Mouse (Mus musculus) heart, adult 18-20 months (tissue): ENCODE measurements around the gene Dok5. TPM values are rescaled to one million over a fixed set of nuclear protein-coding genes. Genes with fewer than 3 reads are reported as not detected.

ENCODE experiments used
- DNase-seq, 2 experiments: peaks; one replicate each; pipeline ENCODE4 v3.0.0; 2021 to 2022; ENCODE audit warnings: mixed read lengths in 1 of 2
- total RNA-seq, 2 experiments: library from RNA; stranded (reverse); gene quantifications; 2 replicates each; pipeline ENCODE4 v1.2.3; 2021

The Dok5 gene
- total RNA-seq, 2 experiments from 2014 or later, result 0.26 to 0.30 TPM

DNA sequence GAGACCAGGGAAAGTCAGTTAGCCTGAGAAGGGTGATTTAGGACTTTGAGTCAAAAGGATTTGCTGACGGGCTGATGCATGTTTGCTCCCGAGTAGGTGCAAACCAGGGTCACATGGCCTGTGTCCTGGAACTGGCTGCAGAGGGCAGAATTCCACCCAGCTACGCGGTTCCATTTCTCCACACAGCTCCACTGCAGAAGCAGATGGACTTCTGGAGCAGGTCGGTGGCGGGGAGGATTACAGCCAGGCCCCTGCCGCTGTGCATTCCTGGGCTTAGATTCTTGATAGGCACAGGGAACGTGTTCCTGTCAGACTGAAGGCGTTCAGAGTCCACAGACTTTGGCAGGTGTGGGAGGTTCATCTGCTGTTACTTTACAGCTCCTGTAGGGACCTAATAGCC is 131.2 kb downstream of the Dok5 start:
- DNase-seq, result no peak

GRCm38 (mm10) chr2:170863201-170863600 is 131.6 kb downstream of the Dok5 start:
- no peak for DNase-seq

GRCm38 (mm10) chr2:170864043-170864442 is 132.4 kb downstream of the Dok5 start:
- DNase-seq, result no peak

- no peak for DNase-seq
Observed at GRCm38 (mm10) chr2:170864820-170865219, 133.2 kb downstream of the Dok5 start.

- DNase-seq, result no peak
Observed at GRCm38 (mm10) chr2:170870566-170870965, 139.0 kb downstream of the Dok5 start.

GRCm38 (mm10) chr2:170871469-170871868 is 139.9 kb downstream of the Dok5 start:
- DNase-seq, result no peak

GRCm38 (mm10) chr2:170873382-170873781 is 141.8 kb downstream of the Dok5 start:
- DNase-seq, result peak; percentile 40 to 90

DNA sequence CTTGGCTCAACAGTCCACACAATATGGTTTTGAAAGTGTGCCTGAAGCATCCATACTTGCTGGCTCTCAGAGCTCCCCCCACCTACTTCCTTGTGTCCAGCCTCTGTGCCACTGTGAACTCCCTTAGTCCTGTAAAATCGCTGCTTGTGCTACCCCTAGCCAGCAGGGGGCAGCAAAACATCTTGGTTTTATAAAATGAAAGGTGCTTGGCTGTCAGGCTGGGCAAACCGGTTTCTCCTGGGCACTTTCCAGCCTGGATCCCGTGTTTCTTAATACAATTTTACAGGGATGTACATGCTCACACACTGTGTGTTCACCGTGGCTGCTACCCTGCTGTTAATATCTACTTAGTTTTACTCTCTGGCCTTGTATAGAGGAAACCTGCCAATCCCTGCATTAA is 145.9 kb downstream of the Dok5 start:
- peak; percentile 51 to 88 for DNase-seq

- no peak for DNase-seq
Observed at GRCm38 (mm10) chr2:170877936-170878335, 146.3 kb downstream of the Dok5 start.

DNA sequence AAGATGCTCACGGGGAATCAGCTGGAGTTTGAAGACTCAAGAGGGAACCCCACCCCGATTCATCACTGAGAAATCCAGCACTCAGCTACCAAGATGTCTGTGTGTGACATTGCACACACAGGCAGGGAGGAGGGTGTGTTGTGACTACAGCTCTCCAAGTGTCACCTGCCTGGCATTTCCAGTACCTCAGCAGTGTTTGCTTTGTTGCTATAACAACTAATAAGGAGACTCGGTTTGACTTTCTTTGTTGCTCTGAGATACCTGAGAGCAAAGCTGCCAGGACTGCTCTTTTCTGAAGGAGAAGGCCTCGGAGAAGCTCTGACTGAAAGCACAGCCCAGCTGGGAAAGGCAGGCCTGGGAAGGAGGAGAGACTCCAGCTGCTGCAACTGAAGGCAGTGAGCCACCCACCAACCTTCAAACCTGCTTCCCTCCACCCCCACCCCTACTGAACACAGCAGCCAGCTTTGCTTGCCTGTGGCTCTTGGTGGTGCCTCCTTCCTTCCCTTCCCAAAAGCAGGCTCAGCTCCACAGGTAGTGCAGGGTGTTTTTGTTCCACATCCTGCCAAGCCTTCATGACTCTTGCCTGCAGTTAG is 152.7 kb downstream of the Dok5 start:
- no peak for DNase-seq

DNA sequence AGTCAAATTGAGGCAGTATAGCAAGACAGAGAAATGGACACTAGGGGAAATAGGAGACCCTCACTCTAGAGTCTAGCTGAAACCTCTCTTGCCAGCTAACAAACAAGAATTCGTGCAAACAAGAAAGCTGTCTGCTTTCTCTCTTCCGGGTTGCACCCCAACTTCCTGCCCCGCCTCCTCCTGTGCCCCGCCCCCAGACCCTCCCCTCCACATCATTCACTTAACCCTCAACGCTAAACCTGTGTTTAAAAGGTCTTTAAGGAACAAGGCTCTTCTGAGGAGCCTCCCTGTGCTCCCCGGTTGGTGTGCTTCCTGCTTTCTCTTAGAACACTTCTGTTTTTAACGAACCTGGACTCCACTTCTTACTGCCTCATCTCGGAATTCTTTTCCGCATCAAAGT is 156.4 kb downstream of the Dok5 start:
- DNase-seq, result no peak

DNA sequence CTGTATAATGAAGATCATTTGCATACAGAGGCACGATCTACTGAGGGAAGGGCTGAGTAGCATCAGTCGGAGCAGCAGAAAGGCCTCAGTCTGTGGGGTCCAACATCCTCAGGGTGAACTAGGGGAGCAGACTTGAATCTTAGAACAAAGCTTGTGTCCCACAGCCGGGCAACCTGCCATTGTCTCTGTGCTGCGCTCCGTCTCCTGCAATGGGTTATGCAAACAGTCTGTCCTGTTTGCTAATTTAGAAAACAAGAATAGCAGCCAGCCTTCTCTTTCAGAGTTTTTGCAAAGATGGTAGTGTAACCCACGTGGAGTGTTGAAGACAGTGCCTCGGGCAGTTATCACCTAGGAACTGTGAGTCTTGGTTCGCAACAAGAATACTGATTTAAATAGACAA is 163.5 kb downstream of the Dok5 start:
- DNase-seq, result no peak

DNA sequence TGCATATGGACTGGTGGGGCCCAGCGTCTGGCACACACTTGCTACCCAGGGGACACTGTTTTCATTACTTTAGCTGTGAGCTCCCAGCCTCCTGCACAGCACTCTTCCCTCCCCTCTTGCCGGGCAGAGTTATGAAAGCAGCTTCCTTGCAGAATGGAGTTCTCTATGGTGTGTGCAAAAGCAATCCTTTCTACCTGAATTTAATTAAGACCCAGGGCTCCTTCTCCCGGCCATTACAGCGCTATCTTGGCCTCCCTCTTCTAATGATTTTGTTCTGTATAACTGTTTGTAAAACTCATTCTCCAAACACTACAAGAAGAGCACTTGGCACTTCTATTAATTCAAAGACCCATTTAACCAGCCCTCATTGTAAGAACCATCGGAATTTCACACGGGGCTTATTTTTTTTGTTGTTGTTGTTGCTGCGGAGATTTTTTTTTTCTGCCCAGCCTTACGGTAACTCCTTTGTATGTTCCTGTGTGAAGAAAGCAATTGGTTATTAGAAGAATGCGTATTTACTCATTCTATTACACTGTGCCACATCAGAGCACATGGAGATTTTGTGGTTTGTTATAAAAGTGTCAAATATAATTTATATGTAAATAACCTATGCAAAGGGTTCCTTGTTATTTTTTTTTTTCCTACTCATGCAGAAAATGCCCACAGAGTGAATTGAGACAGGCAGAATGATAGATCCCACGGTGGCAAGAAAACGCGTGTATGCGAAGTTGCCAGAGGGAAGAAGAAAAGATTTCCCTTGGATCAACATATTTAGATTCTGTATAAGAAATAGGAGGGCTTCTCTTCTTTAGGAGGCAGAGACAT is 170.8 kb downstream of the Dok5 start:
- DNase-seq, result no peak

- DNase-seq, result no peak
Observed at GRCm38 (mm10) chr2:170903029-170903306, 171.4 kb downstream of the Dok5 start.

DNA sequence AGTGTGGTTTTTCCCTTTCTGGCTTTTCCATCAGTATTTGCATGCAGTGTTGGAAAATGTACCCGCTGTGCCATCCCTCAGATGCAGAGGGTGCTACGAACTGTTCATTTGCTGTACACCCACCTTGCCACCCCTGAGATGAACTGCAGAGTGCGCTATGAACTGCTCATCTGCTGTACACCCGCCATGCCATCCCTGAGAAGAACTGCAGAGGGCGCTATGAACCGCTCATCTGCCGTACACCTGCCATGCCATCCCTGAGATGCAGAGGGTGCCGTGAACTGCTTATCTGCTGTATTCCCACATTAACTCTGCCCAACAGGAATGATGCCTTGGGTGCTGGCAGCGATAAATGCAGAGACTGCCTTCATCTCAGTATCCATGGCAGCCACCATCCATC is 171.8 kb downstream of the Dok5 start:
- DNase-seq, result no peak

DNA sequence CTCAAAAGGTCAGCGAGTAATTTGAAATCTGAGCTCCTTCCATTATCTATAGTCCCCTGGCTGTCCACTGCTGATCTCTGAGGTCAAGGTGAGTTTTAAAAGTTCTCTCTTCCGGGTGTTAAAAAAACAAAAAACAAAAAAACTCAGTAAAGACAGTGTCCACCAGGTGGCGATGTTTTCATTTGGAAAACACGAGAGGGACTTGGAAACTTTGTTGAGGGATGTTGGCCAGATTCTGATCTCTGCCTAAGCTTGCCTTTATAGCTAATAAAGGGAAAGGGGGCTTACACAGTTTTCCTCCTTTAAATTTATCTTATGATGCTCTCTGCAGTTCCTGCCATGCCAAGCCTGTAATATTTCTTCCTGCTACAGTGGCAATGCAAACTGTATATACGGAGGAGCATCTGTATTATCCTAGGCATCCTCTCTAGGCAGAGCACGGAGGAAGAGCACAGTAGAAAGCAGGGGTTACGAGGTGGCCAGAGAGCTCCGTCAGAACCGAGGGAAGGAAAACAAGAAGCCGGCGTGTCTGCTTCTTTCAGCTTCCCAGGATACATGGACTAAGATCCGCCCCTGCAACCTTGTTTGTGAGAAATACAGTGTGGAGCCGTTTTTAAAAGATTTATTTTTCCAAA is 181.1 kb downstream of the Dok5 start:
- peak; percentile 32 to 70 for DNase-seq

DNA sequence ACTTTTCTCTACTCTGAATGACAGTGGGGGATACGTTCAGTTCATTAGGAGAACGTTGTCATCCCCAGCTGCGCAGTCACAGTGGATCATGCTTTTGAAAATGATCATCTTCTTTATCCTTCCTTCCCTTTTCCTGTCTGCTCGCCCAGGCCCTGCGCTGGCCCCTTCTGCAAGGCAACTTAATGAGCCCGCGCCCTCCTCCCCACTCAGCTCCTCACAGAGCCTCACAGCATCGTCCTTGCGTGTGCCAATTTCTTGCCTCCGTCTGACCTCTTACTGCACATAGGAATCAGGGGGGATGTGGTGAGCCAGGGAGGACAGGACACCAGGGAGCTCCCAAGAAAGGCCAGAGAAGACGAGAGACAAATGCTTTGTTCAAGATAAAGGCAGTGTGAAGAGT is 182.3 kb downstream of the Dok5 start:
- DNase-seq, result no peak

DNA sequence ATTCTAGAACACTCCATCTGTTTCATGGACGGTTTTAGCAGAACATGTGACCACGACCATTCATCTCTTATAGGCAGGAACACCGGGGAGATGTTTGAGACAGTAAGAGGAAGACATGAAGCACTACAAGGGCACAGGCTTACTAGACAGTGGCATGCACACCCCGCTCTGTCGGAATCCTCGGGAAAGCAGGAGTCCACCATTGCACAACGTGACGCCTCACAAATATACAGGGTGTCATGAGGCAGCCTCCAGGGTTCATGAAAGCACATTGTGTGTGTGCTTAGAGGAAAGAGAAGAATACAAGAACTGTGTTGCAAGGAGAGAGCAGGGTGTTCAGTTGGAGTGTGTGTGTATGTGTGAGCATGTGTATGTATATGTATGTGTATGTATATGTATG is 184.0 kb downstream of the Dok5 start:
- no peak for DNase-seq

GRCm38 (mm10) chr2:170922260-170922659 is 190.7 kb downstream of the Dok5 start:
- peak in 1 of 2 experiments; percentile 2 for DNase-seq

GRCm38 (mm10) chr2:170924131-170924530 is 192.5 kb downstream of the Dok5 start:
- DNase-seq, result no peak

GRCm38 (mm10) chr2:170926237-170926636 is 194.6 kb downstream of the Dok5 start:
- no peak for DNase-seq
